Mouse (Mus musculus) urinary bladder, adult 18-20 months (tissue): ENCODE measurements at regions not wholly inside any gene's neighbourhood (a gene's known extent, or its start where the extent isn't known, plus 50 kb on each side); places are given as distances from the start of the nearest gene placed in this dataset.

ENCODE experiments used
- DNase-seq, 2 experiments: peaks; one replicate each; pipeline ENCODE4 v3.0.0; 2022; ENCODE audit warnings: low spot score in 2 of 2, mixed read lengths in 2 of 2

GRCm38 (mm10) chr8:128292394-128292793 is 66.0 kb upstream of the Nrp1 start:
- no peak for DNase-seq

- DNase-seq, result no peak
Observed at GRCm38 (mm10) chr8:128296728-128297380, 61.5 kb upstream of the Nrp1 start.

- DNase-seq, result no peak
Observed at GRCm38 (mm10) chr8:128302322-128302721, 56.1 kb upstream of the Nrp1 start.
